Mouse (Mus musculus) myocyte (in vitro differentiated cells): ENCODE results near the gene Usp16.

ENCODE experiments used
- E2F4 ChIP-seq: IDR thresholded peaks from one replicate; pipeline ENCODE4 v1.6.1; 2011; ENCODE audit warnings: mild to moderate bottlenecking, control low read depth, moderate library complexity; ENCODE audit not compliant: insufficient read depth
- POLR2A ChIP-seq: IDR thresholded peaks from one replicate; pipeline ENCODE4 v1.6.1; 2011; ENCODE audit warnings: low read depth, mild to moderate bottlenecking, control low read depth, moderate library complexity; ENCODE audit not compliant: insufficient read length
- POLR2AphosphoS2 ChIP-seq: IDR thresholded peaks from one replicate; pipeline ENCODE4 v1.6.1; 2011; ENCODE audit warnings: low read depth, control low read depth; ENCODE audit not compliant: insufficient read length
- REST ChIP-seq: IDR thresholded peaks from one replicate; pipeline ENCODE4 v1.6.1; 2011; ENCODE audit warnings: mild to moderate bottlenecking, control low read depth, moderate library complexity; ENCODE audit not compliant: insufficient read depth, insufficient read length

DNA sequence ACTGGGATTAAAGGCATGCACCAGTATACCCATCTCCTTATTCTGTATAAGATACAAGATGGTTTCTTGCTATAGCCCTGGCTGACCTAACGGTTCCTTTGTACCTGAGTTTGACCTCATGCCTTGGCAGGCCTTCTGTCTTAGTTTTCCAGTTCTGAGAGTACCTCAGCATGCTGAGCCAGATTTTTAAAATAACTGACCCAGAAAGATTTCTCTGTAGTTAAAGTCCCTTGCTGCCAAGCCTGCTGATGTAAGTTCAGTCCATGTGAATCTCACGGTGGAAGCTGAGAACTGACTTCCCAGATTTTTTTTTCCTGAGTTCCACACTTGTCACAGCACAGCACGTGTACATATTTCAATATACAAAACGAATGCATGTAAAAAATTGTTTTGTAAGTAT, 16.1 kb downstream of the Usp16 start:
- TF ChIP-seq REST = no peak
- TF ChIP-seq E2F4 = no peak
- no peak for TF ChIP-seq POLR2A
- no peak for TF ChIP-seq POLR2AphosphoS2
